Mouse (Mus musculus) bone marrow macrophage, adult 2 months (primary cell): ENCODE results near the gene Wfdc21.

ENCODE experiments used
- CTCF ChIP-seq: IDR thresholded peaks from 2 replicates; pipeline ENCODE4 v1.5.1; 2012; ENCODE audit warnings: low read depth, mild to moderate bottlenecking, low read length, moderate library complexity
- POLR2A ChIP-seq: IDR thresholded peaks from 2 replicates; pipeline ENCODE4 v1.6.1; 2012; ENCODE audit warnings: mild to moderate bottlenecking, low read depth, low read length, borderline replicate concordance

GRCm38 (mm10) chr11:83802166-83802565 is 55.4 kb downstream of the Wfdc21 start:
- TF ChIP-seq POLR2A = no peak
- TF ChIP-seq CTCF = no peak
